Mouse (Mus musculus) heart, postnatal 0 days (tissue): ENCODE data around the gene Serpinb9.

Source experiments
- CTCF ChIP-seq: IDR thresholded peaks from 2 replicates; pipeline ENCODE4 v1.5.1; 2016; ENCODE audit warnings: antibody characterized with exemption, control low read depth, low read depth
- EP300 ChIP-seq: IDR thresholded peaks from 2 replicates; pipeline ENCODE4 v1.6.1; 2016; ENCODE audit warnings: antibody characterized with exemption, low read depth

- TF ChIP-seq EP300, result no peak
- TF ChIP-seq CTCF, result no peak
Measured at GRCm38 (mm10) chr13:32995051-32995450, 8.0 kb upstream of the Serpinb9 start.
